Mouse (Mus musculus) megakaryocyte-erythroid progenitor cell, adult 5-6 weeks (primary cell): Measurements from ENCODE around the gene Cnn3. TPM values are rescaled to one million over a fixed set of nuclear protein-coding genes. Genes with fewer than 3 reads are reported as not detected.
A peak's percentile ranks its signal among the peaks of the same experiment; 100 is the strongest.

Experiments used
- ATAC-seq: replicated peaks from 2 replicates; pipeline ENCODE4 v1.8.0; 2016; ENCODE audit warnings: mild to moderate bottlenecking, inconsistent platforms; ENCODE audit not compliant: severe bottlenecking, poor library complexity, low FRiP score, low TSS enrichment
- total RNA-seq, 2 experiments: library from RNA; stranded (forward) in 1 of 2; stranded (reverse) in 1 of 2; fragments of 200-1000, 215-1000 nt in 1 of 2; fragments of >200 nt in 1 of 2; fragmentation: Nextera tagmentation in 1 of 2; gene quantifications; 2 replicates each; pipeline ENCODE4 v1.2.3; 2014 to 2017

Gene Cnn3
- total RNA-seq (2014; fragmentation: Nextera tagmentation) (29.9 and 35.0 TPM in 2 replicates), total RNA-seq (2017) (25.8 and 27.0 TPM in 2 replicates)

- ATAC-seq, result peak; percentile 69
Measured at GRCm38 (mm10) chr3:121425861-121426620, at the start of gene Cnn3. Gene Cnn3, plus strand, starts transcription at chr3:121426497.

DNA sequence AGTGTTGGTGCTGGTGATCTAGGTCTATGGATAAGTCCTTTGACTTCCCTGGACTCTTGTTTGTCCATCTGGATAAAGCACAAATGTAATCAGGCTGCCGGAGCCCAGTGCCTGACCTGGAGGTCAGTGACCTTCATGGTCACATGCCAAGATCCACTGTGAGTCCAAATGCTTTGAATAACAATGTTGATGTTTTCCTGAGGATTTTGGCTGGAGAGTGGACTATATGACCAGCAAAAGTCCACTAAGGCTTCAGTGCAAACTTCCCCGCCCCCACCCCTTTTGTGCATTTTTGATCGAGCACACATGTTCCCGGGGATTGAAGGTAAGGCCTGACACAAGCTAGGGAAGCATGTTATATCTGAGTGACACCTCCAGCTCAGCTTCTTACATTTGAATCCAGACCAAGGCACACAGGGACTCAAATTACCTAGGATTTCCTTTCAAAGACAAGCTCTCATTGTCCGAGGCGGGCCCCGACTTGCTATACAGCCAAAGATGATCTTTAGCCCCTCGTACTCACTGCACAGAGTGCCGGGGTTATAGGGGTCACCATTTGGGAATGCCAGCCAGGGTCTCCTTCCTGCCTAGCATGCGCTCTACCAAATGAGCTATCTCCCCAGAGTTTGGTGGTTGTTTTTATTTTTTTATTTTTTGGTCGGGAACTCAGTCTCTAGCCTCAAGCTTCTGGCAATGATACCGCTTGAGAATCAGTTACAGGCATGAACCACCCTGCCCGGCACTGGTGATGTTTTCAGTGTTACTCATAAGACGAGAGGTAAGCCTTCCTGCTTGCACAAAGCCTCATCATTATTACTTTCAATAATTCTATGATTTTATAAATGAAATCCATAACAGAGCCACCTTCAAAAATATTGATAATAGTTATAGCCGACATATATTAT lies 47.3 kb upstream of the Cnn3 start:
- no peak for ATAC-seq

DNA sequence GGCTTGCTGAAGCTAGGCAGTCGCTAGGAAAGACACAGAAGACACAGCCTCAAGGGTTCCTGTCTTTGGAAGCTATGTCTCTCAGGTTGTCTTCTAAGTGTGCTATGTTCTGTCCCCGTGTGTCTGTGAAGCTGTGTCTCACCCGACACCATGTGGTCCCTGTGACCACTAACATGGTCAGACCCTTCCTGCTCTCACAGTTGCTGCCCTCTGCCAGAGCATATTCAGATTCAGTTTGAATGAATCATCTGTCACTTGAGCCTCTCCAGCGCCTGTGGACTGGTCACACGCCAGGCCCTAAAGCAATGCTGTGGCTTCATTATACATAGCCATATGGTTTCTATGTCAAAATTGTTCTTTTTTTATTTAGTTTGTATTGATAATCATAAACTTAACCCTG lies 46.6 kb upstream of the Cnn3 start:
- no peak for ATAC-seq

GRCm38 (mm10) chr3:121387471-121388009 lies 38.8 kb upstream of the Cnn3 start:
- ATAC-seq, result no peak

DNA sequence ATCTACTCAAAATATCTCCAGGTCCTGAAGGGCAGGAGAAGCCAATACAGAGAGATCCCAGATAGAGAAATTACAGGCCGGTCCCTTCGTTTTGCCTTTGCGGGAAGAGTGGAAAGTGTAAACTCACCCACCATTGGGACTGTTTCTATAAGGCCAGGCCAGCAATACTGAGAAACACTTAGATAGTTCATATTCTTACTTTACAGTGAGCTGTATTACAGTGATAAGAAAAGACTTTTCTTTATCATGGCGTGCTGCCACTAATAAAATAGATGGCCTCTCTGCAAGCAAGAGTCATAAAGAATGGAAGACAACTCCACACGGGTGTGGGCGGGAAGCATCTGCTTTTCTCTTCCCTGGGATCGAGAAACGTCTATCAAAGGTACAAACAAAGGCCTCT lies 36.9 kb upstream of the Cnn3 start:
- ATAC-seq, result peak; percentile 67

GRCm38 (mm10) chr3:121389860-121390530 lies 36.3 kb upstream of the Cnn3 start:
- no peak for ATAC-seq

GRCm38 (mm10) chr3:121390724-121391123 lies 35.6 kb upstream of the Cnn3 start:
- ATAC-seq, result no peak

DNA sequence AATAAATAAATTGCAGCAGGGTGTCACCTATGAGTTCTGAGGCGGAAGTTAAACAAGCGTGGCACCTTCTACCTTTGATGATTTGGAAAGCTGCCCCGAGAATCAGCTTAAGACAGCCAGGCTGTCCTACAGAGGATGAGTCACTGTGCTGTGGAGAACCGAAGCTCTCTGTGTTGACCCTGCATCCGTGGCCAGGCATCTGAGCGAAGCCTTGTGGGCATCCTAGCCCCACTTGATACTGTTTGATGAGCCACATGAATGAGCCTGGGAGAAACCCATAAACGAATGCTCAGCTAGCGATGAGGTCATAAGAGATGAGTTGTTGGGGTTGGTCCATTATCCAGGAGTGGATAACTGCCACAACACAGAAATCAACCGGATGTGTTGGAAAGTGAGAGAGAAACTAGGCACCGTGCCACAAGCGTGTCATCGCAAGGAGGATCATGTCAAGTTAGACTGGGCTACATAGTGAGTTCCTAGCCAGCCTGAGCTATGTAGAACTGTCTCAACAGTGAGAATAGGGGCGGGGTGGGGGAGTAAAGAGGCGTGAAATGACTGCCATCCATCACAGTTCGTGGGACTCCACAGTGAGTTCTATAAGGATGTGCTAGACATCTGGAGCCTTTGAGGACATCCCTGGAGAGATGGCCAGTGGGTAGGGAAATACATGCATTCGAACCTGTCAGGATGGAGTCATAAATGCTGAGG lies 30.6 kb upstream of the Cnn3 start:
- ATAC-seq, result no peak

- ATAC-seq, result no peak
Measured at GRCm38 (mm10) chr3:121396561-121396960, 29.7 kb upstream of the Cnn3 start.

- no peak for ATAC-seq
Measured at GRCm38 (mm10) chr3:121397007-121397406, 29.3 kb upstream of the Cnn3 start.

DNA sequence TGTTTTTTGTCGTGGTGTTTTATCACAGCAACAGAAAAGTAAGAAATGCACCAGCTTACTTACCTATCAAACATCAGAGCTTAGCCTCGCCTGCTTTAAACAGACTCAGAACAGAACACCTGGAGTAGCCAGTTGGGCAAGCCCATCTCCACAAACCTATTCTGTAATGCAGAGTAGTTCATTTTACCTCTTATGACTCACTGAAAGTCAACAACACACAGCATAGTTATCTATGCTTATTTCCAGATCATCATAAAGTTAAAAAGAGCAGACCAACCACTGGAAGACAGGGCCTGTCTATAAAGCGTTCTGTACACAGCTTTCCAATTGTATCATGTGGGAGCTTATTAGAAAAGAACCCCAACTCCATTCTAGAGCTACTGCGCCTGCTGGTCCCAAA lies 24.9 kb upstream of the Cnn3 start:
- ATAC-seq, result no peak

DNA sequence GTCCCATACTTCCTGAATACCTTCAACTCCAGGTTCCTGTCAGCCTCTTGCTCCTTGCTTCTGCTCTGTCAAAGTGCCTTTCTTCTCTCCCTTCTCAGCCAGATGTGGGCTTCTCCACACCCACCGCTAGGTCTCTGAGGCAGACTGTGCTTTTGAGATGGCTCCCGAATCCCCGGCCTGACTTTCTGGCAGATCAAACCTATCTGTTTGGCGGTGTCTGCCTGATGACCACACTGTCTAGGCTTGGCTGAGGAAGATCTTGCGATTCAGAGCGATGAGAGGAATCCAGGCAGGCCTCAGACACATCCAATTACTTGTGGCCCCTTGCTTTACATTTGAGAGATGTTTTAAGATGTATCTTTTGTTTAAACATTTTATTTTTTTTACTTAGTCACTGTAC lies 24.2 kb upstream of the Cnn3 start:
- ATAC-seq, result no peak

GRCm38 (mm10) chr3:121403449-121403848 lies 22.8 kb upstream of the Cnn3 start:
- 0 out of 2 replicates have a peak, but pooled peaks have one; percentile 54 for ATAC-seq

GRCm38 (mm10) chr3:121405101-121405500 lies 21.2 kb upstream of the Cnn3 start:
- no peak for ATAC-seq

DNA sequence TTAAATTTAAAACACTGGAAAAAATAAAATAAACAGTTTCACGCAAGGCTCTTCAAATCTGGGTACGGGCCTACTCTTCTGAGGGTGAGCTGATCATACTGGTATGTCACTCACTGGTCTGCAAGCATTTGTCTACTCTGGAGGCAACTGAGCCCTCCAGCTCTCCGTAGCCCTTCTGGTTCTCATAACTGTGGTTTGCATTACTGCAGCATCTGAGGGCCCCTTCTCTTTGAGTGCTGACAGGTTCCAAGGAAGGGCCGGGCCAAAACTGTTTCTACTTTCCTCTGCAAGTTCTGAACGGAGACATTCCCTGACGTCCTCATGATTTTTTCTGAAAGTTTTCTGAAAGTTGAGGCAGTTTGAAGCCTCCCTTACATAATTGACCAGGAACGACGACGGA lies 18.9 kb upstream of the Cnn3 start:
- no peak for ATAC-seq

DNA sequence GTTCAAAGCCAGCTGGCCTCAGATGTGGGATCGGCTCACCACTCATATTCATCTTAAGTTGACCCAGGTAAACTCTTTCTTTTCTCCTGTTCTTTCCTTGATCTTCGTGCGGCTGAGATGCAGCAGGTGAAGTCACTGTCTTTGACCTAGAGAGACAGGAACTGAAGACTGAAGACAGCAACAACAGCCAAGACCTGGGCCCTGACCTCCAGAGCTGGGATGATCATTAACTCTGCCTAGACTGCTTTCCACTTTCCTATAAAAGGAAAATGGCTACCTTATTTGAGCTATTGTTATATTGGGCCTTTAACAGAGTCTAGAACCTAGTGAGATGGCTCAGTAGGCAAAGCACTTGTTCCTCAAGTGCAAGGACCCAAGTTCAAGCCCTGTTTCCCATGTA lies 17.9 kb upstream of the Cnn3 start:
- no peak for ATAC-seq

- ATAC-seq, result no peak
Measured at GRCm38 (mm10) chr3:121411450-121411849, 14.8 kb upstream of the Cnn3 start.

GRCm38 (mm10) chr3:121416171-121417154 lies 9.8 kb upstream of the Cnn3 start:
- ATAC-seq, result no peak
